Mouse (Mus musculus): Measurements from ENCODE around the gene Ypel4. TPM values are rescaled to one million over a fixed set of nuclear protein-coding genes. Genes with fewer than 3 reads are reported as not detected.

Gene Ypel4
- polyA plus RNA-seq, 1 experiment: 42.6 TPM

DNA sequence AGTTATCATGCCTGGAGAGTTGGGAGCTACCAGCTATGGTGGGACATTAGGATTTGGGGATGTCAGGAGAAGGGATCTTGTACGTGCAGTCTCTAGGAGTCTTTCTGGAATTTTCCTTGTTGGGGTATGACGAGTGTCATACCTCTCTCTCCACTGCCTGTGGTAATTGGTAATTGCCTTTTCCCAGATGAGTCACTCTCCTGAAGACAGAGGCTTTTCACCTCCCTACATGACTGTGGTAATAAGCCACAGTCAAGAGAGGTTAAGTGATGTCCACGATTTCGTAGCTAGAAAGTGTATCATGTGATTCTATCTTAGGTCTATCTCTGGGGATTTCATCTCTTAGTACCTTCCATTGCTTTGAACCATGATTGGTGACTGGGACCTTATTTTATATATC, 38.6 kb downstream of the Ypel4 start:
- Histone ChIP-seq H3K4me3 (ENCODE audit: extremely low read depth, insufficient read depth, insufficient read length) (no peak overlapping the region), H3K4me1 (ENCODE audit: control insufficient read depth, insufficient read depth, insufficient read length) (no peaks in the 10 kb centered on the region), H3K27me3 (ENCODE audit: control insufficient read depth, insufficient read depth, low read length) (no peaks in the 10 kb centered on the region), H3K36me3 (ENCODE audit: control insufficient read depth, insufficient read depth, low read length) (no peaks in the 10 kb centered on the region), H3K27ac (ENCODE audit: insufficient read depth, low read length) (no peak overlapping the region)
- WGBS: 80% methylated on average over 4 of the region's 4 CpGs
- no peak for DNase-seq (ENCODE audit: low read depth in 1 of 2, low spot score in 2 of 2)
- no peak for TF ChIP-seq CTCF (IDR thresholded peaks at IDR 0.05; ENCODE audit: extremely low read depth, insufficient read depth, insufficient read length, insufficient replicate concordance)
- TF ChIP-seq POLR2A (IDR thresholded peaks at IDR 0.05; ENCODE audit: low read depth, low read length): no peak

DNA sequence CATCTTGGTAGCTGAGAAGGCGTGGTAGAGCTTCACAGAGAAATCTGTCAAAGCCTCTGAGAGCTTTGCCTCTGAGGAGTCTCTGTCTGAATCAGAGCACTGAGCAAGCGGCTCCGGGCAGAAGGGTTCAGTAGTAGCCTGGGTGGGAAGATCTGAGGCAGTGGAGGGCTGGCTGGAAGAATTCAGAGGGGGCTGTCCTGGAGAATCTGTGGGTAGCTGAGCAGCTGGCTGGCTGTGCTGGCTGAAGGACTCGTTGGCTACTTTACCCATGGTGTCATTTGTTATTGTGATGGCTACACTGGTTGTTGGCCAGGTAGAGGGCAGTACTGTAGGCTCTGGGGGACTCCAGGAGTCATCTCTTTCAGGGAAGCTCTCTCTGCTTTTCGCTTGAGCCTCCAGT, 39.3 kb downstream of the Ypel4 start:
- H3K36me3 ChIP-seq (ENCODE audit: control insufficient read depth, insufficient read depth, low read length): no peaks in the 10 kb centered on the region
- no peak for DNase-seq (ENCODE audit: low read depth in 1 of 2, low spot score in 2 of 2)
- H3K4me3 ChIP-seq (ENCODE audit: extremely low read depth, insufficient read depth, insufficient read length): no peak overlapping the region
- 96% methylated on average over 5 of the region's 5 CpGs for WGBS
- H3K27me3 ChIP-seq (ENCODE audit: control insufficient read depth, insufficient read depth, low read length): no peaks in the 10 kb centered on the region
- TF ChIP-seq CTCF (IDR thresholded peaks at IDR 0.05; ENCODE audit: extremely low read depth, insufficient read depth, insufficient read length, insufficient replicate concordance): no peak
- no peak for TF ChIP-seq POLR2A (IDR thresholded peaks at IDR 0.05; ENCODE audit: low read depth, low read length)
- H3K27ac ChIP-seq (ENCODE audit: insufficient read depth, low read length): no peak overlapping the region
- H3K4me1 ChIP-seq (ENCODE audit: control insufficient read depth, insufficient read depth, insufficient read length): no peaks in the 10 kb centered on the region

DNA sequence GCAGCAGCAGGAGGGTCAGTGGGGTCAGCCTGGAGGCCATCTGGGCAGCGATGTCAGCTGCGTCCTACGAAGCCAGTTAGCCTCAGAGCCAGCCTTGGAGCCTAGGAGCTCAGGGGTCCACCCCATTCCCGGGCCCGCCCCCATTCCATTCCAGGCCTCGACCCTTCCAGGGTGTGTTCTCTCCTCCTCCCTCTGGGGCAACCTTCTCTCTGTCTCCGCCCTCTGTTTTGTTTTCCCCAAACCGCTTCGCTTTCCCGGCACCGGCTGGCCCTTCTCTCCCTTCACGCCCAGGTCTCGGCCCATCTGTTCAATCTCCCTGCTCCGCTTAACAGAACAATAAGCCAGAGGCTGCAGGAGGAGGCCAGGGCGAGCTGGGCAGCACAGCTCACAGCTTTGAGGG, 40.9 kb downstream of the Ypel4 start:
- no peak overlapping the region for H3K27ac ChIP-seq (ENCODE audit: insufficient read depth, low read length)

DNA sequence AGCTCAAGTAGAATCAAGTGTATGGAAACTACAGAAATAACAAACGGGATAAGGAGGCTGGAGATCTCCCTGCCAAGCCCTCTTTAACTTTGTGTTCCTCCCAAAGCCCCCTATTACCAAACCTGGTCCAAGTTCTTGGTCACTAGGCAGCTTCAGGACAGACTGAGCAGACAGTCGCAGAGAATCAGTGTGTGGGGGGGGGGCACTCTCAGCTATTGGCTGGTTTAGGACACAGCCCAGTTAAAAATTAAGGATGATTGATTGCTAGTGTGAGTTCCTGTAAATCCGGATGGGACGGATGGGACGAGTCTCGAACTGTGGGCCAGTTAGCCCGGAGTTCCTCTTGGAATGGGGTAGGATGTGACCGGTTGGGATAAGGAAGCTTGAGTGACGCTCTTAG, 41.4 kb downstream of the Ypel4 start, which contains the start of gene Serping1:
Gene Serping1, minus strand, starts transcription at position 204 of the 400 bp plus-strand sequence.
- H3K36me3 ChIP-seq (ENCODE audit: control insufficient read depth, insufficient read depth, low read length): no peaks in the 10 kb centered on the region
- peak within 1 kb of the TSS; percentile 26; the same call in 1 of the 2 replicates for H3K4me3 ChIP-seq (ENCODE audit: extremely low read depth, insufficient read depth, insufficient read length)
- H3K4me1 ChIP-seq (ENCODE audit: control insufficient read depth, insufficient read depth, insufficient read length): no peaks in the 10 kb centered on the region
- WGBS: 85% methylated on average over 9 of the region's 9 CpGs
- TF ChIP-seq CTCF (IDR thresholded peaks at IDR 0.05; ENCODE audit: extremely low read depth, insufficient read depth, insufficient read length, insufficient replicate concordance) (no peak), POLR2A (IDR thresholded peaks at IDR 0.05; ENCODE audit: low read depth, low read length) (no peak)
- no peaks in the 10 kb centered on the region for H3K27me3 ChIP-seq (ENCODE audit: control insufficient read depth, insufficient read depth, low read length)
- H3K27ac ChIP-seq (ENCODE audit: insufficient read depth, low read length): no peak within 1 kb of the TSS
- DNase-seq (ENCODE audit: low read depth in 1 of 2, low spot score in 2 of 2): no peak

More for the DNA sequence above, 40.9 kb downstream of the Ypel4 start:
- TF ChIP-seq POLR2A (IDR thresholded peaks at IDR 0.05; ENCODE audit: low read depth, low read length) (no peak), CTCF (IDR thresholded peaks at IDR 0.05; ENCODE audit: extremely low read depth, insufficient read depth, insufficient read length, insufficient replicate concordance) (no peak)
- no peak overlapping the region for H3K4me3 ChIP-seq (ENCODE audit: extremely low read depth, insufficient read depth, insufficient read length)
- H3K27me3 ChIP-seq (ENCODE audit: control insufficient read depth, insufficient read depth, low read length): no peaks in the 10 kb centered on the region
- no peaks in the 10 kb centered on the region for H3K36me3 ChIP-seq (ENCODE audit: control insufficient read depth, insufficient read depth, low read length)
- peak in 1 of 2 experiments; percentile 5 for DNase-seq (ENCODE audit: low read depth in 1 of 2, low spot score in 2 of 2)
- WGBS: 72% methylated on average over 14 of the region's 15 CpGs
- no peaks in the 10 kb centered on the region for H3K4me1 ChIP-seq (ENCODE audit: control insufficient read depth, insufficient read depth, insufficient read length)

DNA sequence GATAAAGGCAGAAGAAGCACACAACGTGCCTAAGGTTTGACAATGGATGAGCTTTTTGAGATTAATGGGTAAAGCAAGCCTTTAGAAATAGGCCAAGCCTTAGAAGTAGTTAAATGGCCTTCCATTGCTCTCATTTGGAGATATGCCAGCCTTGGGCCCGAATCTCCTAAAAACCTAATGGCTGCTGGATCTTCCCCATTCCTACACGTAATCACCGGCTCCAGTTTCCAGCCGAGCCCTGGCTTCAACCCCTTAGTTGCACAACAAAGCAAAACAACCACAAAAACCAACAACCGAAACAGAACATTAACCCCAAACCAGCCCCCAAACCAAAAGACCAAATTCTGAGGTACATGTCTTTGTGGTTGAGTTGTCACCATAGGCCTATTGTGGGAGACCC, 41.8 kb downstream of the Ypel4 start:
- H3K27ac ChIP-seq (ENCODE audit: insufficient read depth, low read length): no peak overlapping the region
- no peaks in the 10 kb centered on the region for H3K4me1 ChIP-seq (ENCODE audit: control insufficient read depth, insufficient read depth, insufficient read length)
- no peak for DNase-seq (ENCODE audit: low read depth in 1 of 2, low spot score in 2 of 2)
- 80% methylated on average over 6 of the region's 6 CpGs for WGBS
- no peak overlapping the region for H3K4me3 ChIP-seq (ENCODE audit: extremely low read depth, insufficient read depth, insufficient read length)
- H3K27me3 ChIP-seq (ENCODE audit: control insufficient read depth, insufficient read depth, low read length): no peaks in the 10 kb centered on the region
- H3K36me3 ChIP-seq (ENCODE audit: control insufficient read depth, insufficient read depth, low read length): no peaks in the 10 kb centered on the region
- TF ChIP-seq CTCF (IDR thresholded peaks at IDR 0.05; ENCODE audit: extremely low read depth, insufficient read depth, insufficient read length, insufficient replicate concordance) (no peak), POLR2A (IDR thresholded peaks at IDR 0.05; ENCODE audit: low read depth, low read length) (no peak)

DNA sequence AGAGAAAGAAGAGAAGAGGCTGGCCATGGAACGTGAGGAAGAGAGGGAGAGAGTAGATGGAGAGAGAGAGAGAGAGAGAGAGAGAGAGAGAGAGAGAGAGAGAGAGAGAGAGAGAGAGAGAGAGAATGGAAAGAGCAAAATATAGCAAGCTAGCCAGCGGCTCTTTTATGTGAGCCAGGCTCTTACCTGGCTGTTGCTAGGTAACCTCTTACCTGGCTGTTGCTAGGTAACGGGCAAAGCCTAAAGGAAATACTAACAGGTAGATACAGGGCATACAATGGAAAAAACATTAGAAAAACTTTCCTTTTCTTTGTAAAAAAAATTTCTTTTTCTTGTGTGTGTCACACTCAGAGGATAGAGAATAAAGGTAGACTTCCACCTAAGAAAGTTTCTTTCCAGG, 43.8 kb downstream of the Ypel4 start:
- Histone ChIP-seq H3K36me3 (ENCODE audit: control insufficient read depth, insufficient read depth, low read length) (no peaks in the 10 kb centered on the region), H3K27me3 (ENCODE audit: control insufficient read depth, insufficient read depth, low read length) (no peaks in the 10 kb centered on the region), H3K4me1 (ENCODE audit: control insufficient read depth, insufficient read depth, insufficient read length) (no peaks in the 10 kb centered on the region), H3K27ac (ENCODE audit: insufficient read depth, low read length) (no peak overlapping the region), H3K4me3 (ENCODE audit: extremely low read depth, insufficient read depth, insufficient read length) (no peak overlapping the region)
- WGBS: 83% methylated on average over 3 of the region's 3 CpGs
- no peak for DNase-seq (ENCODE audit: low read depth in 1 of 2, low spot score in 2 of 2)
- TF ChIP-seq POLR2A (IDR thresholded peaks at IDR 0.05; ENCODE audit: low read depth, low read length): no peak
- no peak for TF ChIP-seq CTCF (IDR thresholded peaks at IDR 0.05; ENCODE audit: extremely low read depth, insufficient read depth, insufficient read length, insufficient replicate concordance)

DNA sequence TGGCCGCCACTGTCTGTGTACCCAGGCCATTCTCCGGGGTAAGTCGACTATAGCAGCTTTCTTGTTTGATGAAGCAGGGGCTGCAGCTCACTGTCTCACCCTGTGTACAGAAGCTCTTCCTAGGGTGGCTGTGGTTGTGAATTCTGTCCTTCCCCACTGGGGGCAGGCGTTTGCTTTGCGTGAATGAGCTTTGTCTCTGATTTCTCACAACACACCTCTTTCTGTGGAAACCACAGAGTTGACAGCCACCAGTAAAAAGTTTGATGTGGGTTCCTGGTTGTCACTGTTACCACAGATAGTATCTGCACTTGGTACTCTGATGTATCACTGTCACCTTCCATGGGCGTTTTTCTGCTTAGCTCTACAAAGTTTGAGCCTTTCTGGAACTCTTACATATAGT, 45.4 kb downstream of the Ypel4 start:
- H3K4me3 ChIP-seq (ENCODE audit: extremely low read depth, insufficient read depth, insufficient read length): no peak overlapping the region
- peak; percentile 6; the same call in 1 of the 2 replicates for TF ChIP-seq CTCF (IDR thresholded peaks at IDR 0.05; ENCODE audit: extremely low read depth, insufficient read depth, insufficient read length, insufficient replicate concordance)
- TF ChIP-seq POLR2A (IDR thresholded peaks at IDR 0.05; ENCODE audit: low read depth, low read length): no peak
- peak; percentile 11 to 57 for DNase-seq (ENCODE audit: low read depth in 1 of 2, low spot score in 2 of 2)
- H3K27ac ChIP-seq (ENCODE audit: insufficient read depth, low read length): no peak overlapping the region
- 25% methylated on average over 6 of the region's 6 CpGs for WGBS
- no peaks in the 10 kb centered on the region for H3K27me3 ChIP-seq (ENCODE audit: control insufficient read depth, insufficient read depth, low read length)
- no peaks in the 10 kb centered on the region for H3K36me3 ChIP-seq (ENCODE audit: control insufficient read depth, insufficient read depth, low read length)
- H3K4me1 ChIP-seq (ENCODE audit: control insufficient read depth, insufficient read depth, insufficient read length): no peaks in the 10 kb centered on the region

Data from spleen, adult 2 months (tissue).